Mouse (Mus musculus) liver, postnatal 0 days (tissue): ENCODE results near the gene Lemd1. TPM values are rescaled to one million over a fixed set of nuclear protein-coding genes. Genes with fewer than 3 reads are reported as not detected.

Source experiments
- ATAC-seq: fragments of 200-750 bp; cut with Nextera tagmentation; 2 replicates; pipeline ENCODE4 v1.8.0; 2017; ENCODE audit warnings: mild to moderate bottlenecking, moderate library complexity
- DNase-seq: peaks from one replicate; pipeline ENCODE4 v3.0.0-alpha.2; 2016
- H3K27ac ChIP-seq: fragments of 300-500 bp; sonication (generic); 2 replicates; pipeline ENCODE4 v1.5.1; 2014; ENCODE audit warnings: antibody characterized with exemption, moderate library complexity, mild to moderate bottlenecking, low read depth
- H3K27me3 ChIP-seq: fragments of 300-500 bp; sonication (generic); 2 replicates; pipeline ENCODE4 v1.6.1; 2014; ENCODE audit warnings: low read length, control low read depth, mixed read lengths; ENCODE audit not compliant: insufficient read depth
- H3K36me3 ChIP-seq: fragments of 300-500 bp; sonication (generic); replicated peaks from 2 replicates; pipeline ENCODE4 v1.6.1; 2014; ENCODE audit warnings: mild to moderate bottlenecking, control low read depth, low read length, moderate library complexity, mixed read lengths; ENCODE audit not compliant: insufficient read depth
- H3K4me1 ChIP-seq: fragments of 300-500 bp; sonication (generic); 2 replicates; pipeline ENCODE4 v1.6.1; 2014; ENCODE audit warnings: antibody characterized with exemption, mild to moderate bottlenecking, control low read depth; ENCODE audit not compliant: insufficient read depth
- H3K4me2 ChIP-seq: fragments of 300-500 bp; sonication (generic); 2 replicates; pipeline ENCODE4 v1.6.1; 2014; ENCODE audit warnings: low read depth, mild to moderate bottlenecking, low read length, moderate library complexity, mixed read lengths
- H3K4me3 ChIP-seq: fragments of 300-500 bp; sonication (generic); 2 replicates; pipeline ENCODE4 v1.5.1; 2014; ENCODE audit warnings: low read depth, low read length
- H3K9ac ChIP-seq: fragments of 300-500 bp; sonication (generic); replicated peaks from 2 replicates; pipeline ENCODE4 v1.6.1; 2014; ENCODE audit warnings: mild to moderate bottlenecking, moderate library complexity
- H3K9me3 ChIP-seq: fragments of 300-500 bp; sonication (generic); 2 replicates; pipeline ENCODE4 v1.6.1; 2016; ENCODE audit warnings: mild to moderate bottlenecking, control low read depth, low read length, mixed read lengths
- CTCF ChIP-seq: sonication (generic); IDR thresholded peaks from 2 replicates; pipeline ENCODE4 v1.5.1; 2016; ENCODE audit warnings: antibody characterized with exemption, low read depth
- EP300 ChIP-seq: IDR thresholded peaks from 2 replicates; pipeline ENCODE4 v1.6.1; 2016; ENCODE audit warnings: antibody characterized with exemption, low read depth, mild to moderate bottlenecking
- WGBS: fragments of 180-500 bp; shearing (Covaris S2); extraction: QIAGEN DNeasy Blood & Tissue Kit; methylation state at CpG from one replicate; pipeline ENCODE4 v1.1.7; 2014; ENCODE audit not compliant: insufficient replicate concordance; 5-methylcytosine and 5-hydroxymethylcytosine counted together
- polyA plus RNA-seq: library from polyadenylated mRNA; unstranded; fragments of >200 nt; fragmentation: Nextera tagmentation; extraction: Ambion mirVana; gene quantifications from 2 replicates; pipeline ENCODE4 v1.2.1, GENCODE M21; 2015

Gene Lemd1
- polyA plus RNA-seq, 1 experiment from 2014 or later, result not detected

DNA sequence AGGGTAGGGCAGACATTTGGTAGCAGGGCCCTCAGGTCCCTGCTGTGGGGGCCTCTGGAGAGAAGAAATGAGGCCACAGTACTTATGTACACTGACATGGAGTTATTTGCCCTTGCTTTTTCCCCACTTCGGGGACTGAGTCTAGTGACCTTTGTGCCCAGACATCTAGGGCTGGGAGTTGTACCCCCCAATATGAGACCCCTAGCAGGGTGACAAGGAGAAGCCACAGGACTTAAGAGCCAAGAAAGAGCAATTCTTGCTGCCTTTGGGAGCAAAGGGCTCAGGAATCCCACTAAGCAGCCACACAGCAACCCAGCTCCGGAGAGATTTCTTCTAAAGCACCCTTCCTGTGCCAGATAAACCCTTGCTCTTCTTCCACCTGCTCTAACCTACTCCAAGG, 10.7 kb downstream of the Lemd1 start:
- H3K4me2 ChIP-seq, result no peak overlapping the region
- no peak overlapping the region for H3K9ac ChIP-seq
- no peaks in the 10 kb centered on the region for H3K36me3 ChIP-seq
- H3K27ac ChIP-seq, result no peak overlapping the region
- no peak overlapping the region for H3K4me3 ChIP-seq
- no peaks in the 10 kb centered on the region for H3K4me1 ChIP-seq
- DNase-seq (no peak), ATAC-seq (no peak)
- no peaks in the 10 kb centered on the region for H3K9me3 ChIP-seq
- TF ChIP-seq CTCF (no peak), EP300 (no peak)
- peaks cover 45% of the 10 kb centered on the region for H3K27me3 ChIP-seq
- 57% methylated on average over 2 of the region's 2 CpGs for WGBS

DNA sequence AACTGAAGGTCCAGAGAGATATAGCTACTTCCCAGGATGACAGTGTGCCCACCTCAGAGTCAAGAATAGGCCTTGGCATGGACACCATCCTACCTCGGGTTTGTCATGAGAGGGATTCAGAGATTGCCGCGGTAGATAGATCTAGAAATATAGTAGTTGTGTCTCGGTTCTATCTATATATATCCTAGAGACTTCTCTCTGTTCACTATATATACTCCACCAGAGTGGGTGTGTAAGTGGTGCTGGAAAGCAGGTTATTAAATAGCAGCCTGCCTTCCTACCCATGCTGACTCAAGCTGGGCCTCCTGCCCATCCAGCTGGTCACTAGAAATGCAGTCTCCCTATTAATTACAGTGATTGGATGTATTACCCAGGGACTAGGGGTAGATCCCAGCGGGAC, 11.5 kb downstream of the Lemd1 start:
- no peak for ATAC-seq
- Histone ChIP-seq H3K4me3 (no peak overlapping the region), H3K4me1 (no peaks in the 10 kb centered on the region), H3K9ac (no peak overlapping the region), H3K27me3 (peaks cover 41% of the 10 kb centered on the region), H3K36me3 (no peaks in the 10 kb centered on the region), H3K4me2 (no peak overlapping the region), H3K9me3 (no peaks in the 10 kb centered on the region), H3K27ac (no peak overlapping the region)
- DNase-seq, result no peak
- 78% methylated on average over 5 of the region's 5 CpGs for WGBS
- TF ChIP-seq EP300 (no peak), CTCF (no peak)

DNA sequence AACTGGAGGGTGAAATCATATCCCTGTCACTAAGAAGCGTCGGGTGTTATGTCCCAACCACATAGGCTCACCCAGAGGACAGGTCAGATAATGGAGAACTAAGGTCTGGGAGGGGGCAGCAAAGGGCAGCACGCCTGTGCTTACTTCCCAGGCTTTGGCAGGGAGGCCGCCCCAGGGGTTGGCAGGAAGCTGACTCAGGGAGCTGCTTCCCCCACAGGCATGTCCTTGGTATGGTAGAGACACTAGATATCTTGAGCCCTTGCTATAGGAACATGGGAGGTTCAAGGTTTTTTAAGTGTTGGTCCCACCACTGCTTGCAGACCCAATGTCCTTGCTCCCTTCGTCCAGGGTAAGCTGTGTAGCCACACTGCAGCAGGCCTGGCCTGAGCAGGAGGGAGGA, 14.7 kb downstream of the Lemd1 start:
- Histone ChIP-seq H3K27me3 (peaks cover 20% of the 10 kb centered on the region), H3K9ac (no peak overlapping the region), H3K4me1 (no peaks in the 10 kb centered on the region), H3K27ac (no peak overlapping the region), H3K36me3 (no peaks in the 10 kb centered on the region), H3K4me2 (no peak overlapping the region), H3K9me3 (no peaks in the 10 kb centered on the region), H3K4me3 (no peak overlapping the region)
- no peak for ATAC-seq
- DNase-seq, result no peak
- WGBS, result 26% methylated on average over 5 of the region's 5 CpGs
- TF ChIP-seq CTCF (no peak), EP300 (no peak)

DNA sequence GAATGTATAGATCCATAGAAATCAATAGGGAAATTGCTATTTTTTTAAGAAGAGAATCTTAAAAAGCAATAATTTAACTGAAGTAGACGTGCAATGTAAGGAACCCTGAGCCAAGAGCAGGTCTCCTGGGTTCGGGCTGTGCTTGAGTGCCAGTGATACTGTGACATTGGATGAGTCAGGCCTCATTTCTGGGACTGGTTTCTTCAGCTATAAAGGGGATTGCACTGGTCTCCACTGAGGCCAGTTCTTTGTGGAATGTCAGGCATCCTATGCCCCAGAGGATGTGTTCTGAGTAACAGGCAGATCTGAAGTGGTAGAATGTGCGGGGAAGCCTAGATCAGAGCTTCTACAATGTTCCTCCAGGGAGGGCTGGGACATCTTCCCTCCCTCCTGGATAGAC, 15.6 kb downstream of the Lemd1 start:
- H3K27me3 ChIP-seq, result peaks cover 23% of the 10 kb centered on the region

DNA sequence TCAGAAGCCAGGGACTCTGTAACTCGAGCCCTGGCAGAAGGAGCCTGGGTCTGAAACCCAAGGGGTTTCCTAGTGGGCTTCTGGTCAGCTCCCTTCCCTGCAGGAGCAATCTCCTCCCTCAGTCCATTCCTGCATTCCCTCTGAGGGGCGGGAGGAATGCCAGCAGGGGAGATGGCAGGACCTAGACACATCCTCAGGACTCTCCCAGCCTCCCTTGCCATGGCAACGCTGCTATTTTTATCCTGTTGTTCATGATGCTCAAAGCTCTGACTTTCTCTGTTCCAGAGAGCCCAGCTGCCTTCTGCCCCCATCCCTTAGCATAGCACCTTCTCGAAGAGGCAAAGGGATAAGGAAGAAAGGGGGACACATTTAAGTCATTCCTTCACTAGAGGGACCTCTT, 16.9 kb downstream of the Lemd1 start:
- Histone ChIP-seq H3K9ac (no peak overlapping the region), H3K4me3 (no peak overlapping the region), H3K27ac (no peak overlapping the region), H3K27me3 (peaks cover 21% of the 10 kb centered on the region), H3K4me1 (no peaks in the 10 kb centered on the region), H3K36me3 (no peaks in the 10 kb centered on the region), H3K4me2 (no peak overlapping the region), H3K9me3 (no peaks in the 10 kb centered on the region)
- DNase-seq (no peak), ATAC-seq (no peak)
- TF ChIP-seq EP300, result no peak
- no peak for TF ChIP-seq CTCF
- WGBS, result 16% methylated on average over 4 of the region's 4 CpGs

More for the DNA sequence above, 15.6 kb downstream of the Lemd1 start:
- Histone ChIP-seq H3K4me3 (no peak overlapping the region), H3K36me3 (no peaks in the 10 kb centered on the region), H3K4me2 (no peak overlapping the region), H3K9me3 (no peaks in the 10 kb centered on the region), H3K4me1 (no peaks in the 10 kb centered on the region), H3K27ac (no peak overlapping the region), H3K9ac (no peak overlapping the region)
- DNase-seq (no peak), ATAC-seq (no peak)
- TF ChIP-seq CTCF (no peak), EP300 (no peak)
- WGBS, result 68% methylated on average over 3 of the region's 3 CpGs

DNA sequence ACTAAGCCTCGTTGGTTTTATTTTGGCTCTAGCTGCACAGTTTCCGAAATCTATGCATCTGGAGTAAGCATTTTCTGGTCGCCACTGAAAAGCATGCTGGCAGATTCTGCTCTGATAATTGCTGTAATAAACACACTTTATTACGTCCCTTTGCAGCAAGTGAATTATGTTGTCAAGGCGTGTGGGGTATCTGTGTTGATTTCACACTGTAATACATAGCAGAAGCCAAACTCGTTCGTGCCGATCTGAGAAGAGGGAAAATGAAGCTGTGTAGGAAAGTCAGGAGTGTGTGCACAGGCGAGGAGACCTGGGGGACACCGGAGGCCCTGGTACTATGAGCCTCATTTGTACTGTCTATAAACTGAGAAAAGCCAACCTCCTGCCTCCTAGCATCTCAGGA, 18.2 kb downstream of the Lemd1 start:
- Histone ChIP-seq H3K27ac (no peak overlapping the region), H3K27me3 (peaks cover 20% of the 10 kb centered on the region), H3K9me3 (no peaks in the 10 kb centered on the region), H3K4me2 (no peak overlapping the region), H3K36me3 (no peaks in the 10 kb centered on the region), H3K4me3 (no peak overlapping the region), H3K4me1 (no peaks in the 10 kb centered on the region), H3K9ac (no peak overlapping the region)
- 71% methylated on average over 10 of the region's 10 CpGs for WGBS
- no peak for TF ChIP-seq CTCF
- no peak for TF ChIP-seq EP300
- DNase-seq (no peak), ATAC-seq (no peak)

DNA sequence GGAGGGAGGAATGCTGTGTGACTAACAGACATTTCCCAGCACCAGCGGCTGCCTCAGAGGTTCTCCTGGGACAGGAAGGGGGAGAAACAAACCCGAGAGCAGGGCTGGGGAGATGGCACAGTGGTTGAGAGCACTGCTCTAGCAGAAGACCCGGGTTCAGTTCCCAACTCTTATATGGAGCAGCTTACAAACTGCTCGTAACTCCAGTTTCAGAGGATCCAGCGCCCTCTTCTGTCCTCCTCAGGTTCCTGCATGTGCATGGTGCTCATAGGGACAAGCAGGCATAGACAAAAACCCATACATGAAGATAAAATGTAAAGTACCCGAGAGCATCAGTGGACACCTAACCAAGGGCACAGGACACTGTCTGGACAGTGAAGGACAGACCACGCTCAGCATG, 19.7 kb downstream of the Lemd1 start:
- no peaks in the 10 kb centered on the region for H3K36me3 ChIP-seq
- ATAC-seq, result no peak
- no peak overlapping the region for H3K9ac ChIP-seq
- no peak overlapping the region for H3K4me2 ChIP-seq
- H3K27me3 ChIP-seq, result peaks cover 20% of the 10 kb centered on the region
- no peak overlapping the region for H3K4me3 ChIP-seq
- peak; percentile 64 for TF ChIP-seq CTCF
- TF ChIP-seq EP300, result no peak
- no peaks in the 10 kb centered on the region for H3K4me1 ChIP-seq
- H3K27ac ChIP-seq, result no peak overlapping the region
- no peaks in the 10 kb centered on the region for H3K9me3 ChIP-seq
- DNase-seq, result peak; percentile 34
- 10% methylated on average over 7 of the region's 7 CpGs for WGBS
